In the genomic region with DNA sequence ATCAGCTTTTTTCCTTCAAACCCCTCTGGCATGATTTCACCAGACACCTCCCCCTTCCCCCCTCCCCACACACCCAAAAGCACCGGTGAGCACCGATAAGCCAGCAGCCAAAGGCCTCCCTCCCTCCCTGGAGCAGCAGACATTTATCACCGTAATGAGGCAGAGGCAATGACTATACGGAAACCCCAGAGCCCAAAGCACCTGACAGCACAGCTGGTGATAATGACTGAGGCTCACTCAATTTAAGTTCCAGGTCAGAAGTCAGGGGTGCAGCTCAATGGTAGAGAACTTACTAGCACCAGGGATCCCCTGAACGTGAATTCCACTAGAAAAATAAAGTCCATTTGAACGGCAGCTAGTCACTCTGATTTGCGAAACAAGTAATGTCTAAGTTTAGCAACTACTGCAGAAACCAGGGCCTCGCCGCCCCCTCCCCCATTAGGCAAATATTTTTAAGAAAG, we compare ENCODE assay signal across 9 mouse cellular contexts. TPM values are rescaled to one million over a fixed set of nuclear protein-coding genes. Genes with fewer than 3 reads are reported as not detected.
DNase-seq lines count a peak whose midpoint lies in the region; ATAC-seq lines count a peak whose summit lies in the region.
"Had no signal": no experiment of that assay in that cellular context is flagged by ENCODE, and none has a peak within 500 bp of the region (broad histone marks: within the 10 kb centered on the region; RNA-seq: fewer than 3 reads in every experiment).

No protein-coding gene starts in this region.

- H3K4me3 ChIP-seq in intestine, embryonic 15.5 days (replicated peaks) = peak overlapping the region; percentile 76
- H3K4me3 ChIP-seq in midbrain, embryonic 14.5 days (replicated peaks; ENCODE audit: low read depth, low read length) = peak overlapping the region; percentile 76

- 13% methylated on average over 9 of the region's 9 CpGs for WGBS in intestine, embryonic 15.5 days
- WGBS in midbrain, embryonic 14.5 days = 22% methylated on average over 9 of the region's 9 CpGs

- peaks cover 15% of the 10 kb centered on the region for H3K4me1 ChIP-seq in intestine, embryonic 15.5 days (replicated peaks)
- peaks cover 18% of the 10 kb centered on the region for H3K4me1 ChIP-seq in midbrain, embryonic 14.5 days (ENCODE audit: control insufficient read depth, insufficient read depth, low read length)

- no peak for ATAC-seq in cerebellum, adult (ENCODE audit: insufficient number of reproducible peaks, low FRiP score, low TSS enrichment)
- ATAC-seq in erythroid progenitor cell, adult 5-6 weeks (replicated peaks; ENCODE audit: low FRiP score, poor library complexity, severe bottlenecking) = peak; percentile 68
- peak; percentile 57 for ATAC-seq in intestine, embryonic 15.5 days
- ATAC-seq in midbrain, embryonic 14.5 days (ENCODE audit: low FRiP score, low TSS enrichment) = no peak

- H3K36me3 ChIP-seq in intestine, embryonic 15.5 days = peaks cover 22% of the 10 kb centered on the region
- H3K36me3 ChIP-seq in midbrain, embryonic 14.5 days (ENCODE audit: control insufficient read depth, insufficient read depth, low read length) = peaks cover 29% of the 10 kb centered on the region

- peak; percentile 21 for DNase-seq in cerebellum, adult 11-12 months
- DNase-seq in Muller cell, postnatal 12 days (ENCODE audit: inconsistent ontology term) = peak; percentile 20
- DNase-seq in midbrain, embryonic 14.5 days = peak; percentile 12
- DNase-seq in thymus, postnatal 25 days = peak; percentile 47
- DNase-seq in urinary bladder, postnatal 10 days (ENCODE audit: low spot score) = no peak

- no peaks in the 10 kb centered on the region for H3K27me3 ChIP-seq in intestine, embryonic 15.5 days (replicated peaks)
- H3K27me3 ChIP-seq in midbrain, embryonic 14.5 days (ENCODE audit: control insufficient read depth, insufficient read depth, low read length) = no peaks in the 10 kb centered on the region; the same call in 1 of the 2 replicates
- H3K27me3 ChIP-seq: Patski had no signal

- H3K4me2 ChIP-seq in intestine, embryonic 15.5 days (replicated peaks) = peak overlapping the region; percentile 73
- H3K4me2 ChIP-seq in midbrain, embryonic 14.5 days (ENCODE audit: low read length) = peak overlapping the region; percentile 78

- peak overlapping the region; percentile 6; the same call in 1 of the 2 replicates for H3K9ac ChIP-seq in intestine, embryonic 15.5 days
- H3K9ac ChIP-seq in midbrain, embryonic 14.5 days (replicated peaks; ENCODE audit: low read length) = peak overlapping the region; percentile 30; the same call in 1 of the 2 replicates

- no peak overlapping the region for H3K27ac ChIP-seq in intestine, embryonic 15.5 days
- H3K27ac ChIP-seq in midbrain, embryonic 14.5 days (replicated peaks; ENCODE audit: low read depth, low read length) = no peak overlapping the region

- H3K9me3 ChIP-seq in intestine, embryonic 15.5 days = no peaks in the 10 kb centered on the region
- H3K9me3 ChIP-seq in midbrain, embryonic 14.5 days (ENCODE audit: control insufficient read depth, low read length) = no peaks in the 10 kb centered on the region

RNA-seq across cellular contexts. Expression of a gene that starts 1.3 kb away (rescaled TPM):
- 70.3 and 79.2 TPM in 2 replicates for total RNA-seq in erythroid progenitor cell, adult 5-6 weeks (2015; ENCODE audit: low replicate concordance)
- 31.8 and 33.1 TPM in 2 replicates for total RNA-seq in erythroid progenitor cell, adult 5-6 weeks (2017; ENCODE audit: low replicate concordance)
- polyA plus RNA-seq in intestine, embryonic 15.5 days (2015; fragmentation: Nextera tagmentation; extraction: Ambion mirVana) = 120 and 131 TPM in 2 replicates
- 67.7 and 76.8 TPM in 2 replicates for polyA plus RNA-seq in midbrain, embryonic 14.5 days (2014; fragmentation: Nextera tagmentation; extraction: Ambion mirVana)

Comparison
In these comparisons a context has a peak if more than half of its experiments do, and no peak if none do; other contexts are left out.
1. ATAC-seq: peak in erythroid progenitor cell, adult 5-6 weeks (single experiment) and intestine, embryonic 15.5 days (single experiment); none in cerebellum, adult (single experiment) and midbrain, embryonic 14.5 days (single experiment).